Mouse (Mus musculus): ENCODE results near the gene Hykk. TPM values are rescaled to one million over a fixed set of nuclear protein-coding genes. Genes with fewer than 3 reads are reported as not detected.

The Hykk gene
- polyA plus RNA-seq, 2 experiments: 0.76 to 1.8 TPM

DNA sequence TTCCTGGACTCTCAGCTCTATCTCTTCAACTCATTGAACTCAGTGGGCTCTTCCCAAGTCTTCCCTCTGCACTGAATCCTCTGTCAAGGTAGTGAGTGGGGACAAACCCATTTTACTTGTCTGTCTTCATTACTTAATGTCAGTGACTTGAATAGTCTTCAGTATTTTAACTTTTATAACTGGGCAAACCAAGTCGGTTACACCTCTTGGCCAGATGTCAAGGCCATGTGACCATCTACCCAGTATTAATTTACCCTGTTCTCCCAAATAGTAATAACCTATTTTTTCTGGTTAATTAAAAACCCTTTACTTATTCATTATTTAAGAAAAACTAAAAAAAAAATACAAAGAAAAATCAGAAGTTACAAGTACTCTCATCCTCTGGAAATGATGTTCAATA, 13.7 kb downstream of the Hykk start:
- no peaks in the 10 kb centered on the region for H3K9me3 ChIP-seq (ENCODE audit: control insufficient read depth, low read length)
- TF ChIP-seq CTCF (IDR thresholded peaks at IDR 0.05; ENCODE audit: low read depth) (no peak), EP300 (IDR thresholded peaks at IDR 0.05; ENCODE audit: low read depth) (no peak)
- no peak overlapping the region for H3K4me2 ChIP-seq (ENCODE audit: low read depth)
- no peak overlapping the region for H3K9ac ChIP-seq (replicated peaks)
- no peaks in the 10 kb centered on the region for H3K36me3 ChIP-seq (replicated peaks; ENCODE audit: control insufficient read depth, insufficient read depth, low read depth)
- no peak overlapping the region for H3K4me3 ChIP-seq (ENCODE audit: insufficient read depth in 1 of 2, low read depth in 2 of 2, low read length in 2 of 2)
- no peaks in the 10 kb centered on the region for H3K27me3 ChIP-seq (ENCODE audit: control insufficient read depth, insufficient read depth, low read length)
- WGBS (ENCODE audit: insufficient replicate concordance): 54% methylated on average over 1 of the region's 1 CpGs
- no peak overlapping the region for H3K27ac ChIP-seq
- DNase-seq (ENCODE audit: low read depth in 3 of 3, low spot score in 3 of 3): no peak
- no peak for ATAC-seq (ENCODE audit: insufficient read depth)
- no peaks in the 10 kb centered on the region for H3K4me1 ChIP-seq (replicated peaks; ENCODE audit: control insufficient read depth in 2 of 2, insufficient read depth in 2 of 2, low read length in 1 of 2)

DNA sequence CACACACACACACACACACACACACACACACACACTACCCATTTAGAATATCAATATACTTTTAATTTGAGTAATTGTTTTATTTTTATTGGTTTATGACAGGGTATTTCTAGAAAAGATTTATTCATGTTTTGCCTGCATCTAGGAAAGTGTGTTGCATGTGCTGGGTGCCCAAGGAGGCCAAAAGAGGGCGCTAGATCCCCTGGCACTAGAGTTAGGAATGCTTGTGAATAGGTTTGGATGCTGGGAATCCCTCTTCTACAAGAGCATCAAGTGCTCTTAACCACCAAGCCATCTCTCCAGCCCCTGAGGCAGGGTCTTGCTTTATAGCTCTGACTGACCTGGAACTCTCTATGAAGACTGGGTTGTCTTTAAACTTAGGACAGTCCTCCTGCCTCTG, 14.7 kb downstream of the Hykk start:
- Histone ChIP-seq H3K36me3 (replicated peaks; ENCODE audit: control insufficient read depth, insufficient read depth, low read depth) (no peaks in the 10 kb centered on the region), H3K27ac (no peak overlapping the region), H3K4me3 (ENCODE audit: insufficient read depth in 1 of 2, low read depth in 2 of 2, low read length in 2 of 2) (no peak overlapping the region), H3K9me3 (ENCODE audit: control insufficient read depth, low read length) (no peaks in the 10 kb centered on the region), H3K9ac (replicated peaks) (no peak overlapping the region), H3K4me2 (ENCODE audit: low read depth) (no peak overlapping the region), H3K4me1 (replicated peaks; ENCODE audit: control insufficient read depth in 2 of 2, insufficient read depth in 2 of 2, low read length in 1 of 2) (no peaks in the 10 kb centered on the region), H3K27me3 (ENCODE audit: control insufficient read depth, insufficient read depth, low read length) (no peaks in the 10 kb centered on the region)
- DNase-seq (ENCODE audit: low read depth in 3 of 3, low spot score in 3 of 3) (no peak), ATAC-seq (ENCODE audit: insufficient read depth) (no peak)
- TF ChIP-seq CTCF (IDR thresholded peaks at IDR 0.05; ENCODE audit: low read depth) (peak; percentile 51), EP300 (IDR thresholded peaks at IDR 0.05; ENCODE audit: low read depth) (no peak)
- 0% methylated on average over 1 of the region's 1 CpGs for WGBS (ENCODE audit: insufficient replicate concordance)

DNA sequence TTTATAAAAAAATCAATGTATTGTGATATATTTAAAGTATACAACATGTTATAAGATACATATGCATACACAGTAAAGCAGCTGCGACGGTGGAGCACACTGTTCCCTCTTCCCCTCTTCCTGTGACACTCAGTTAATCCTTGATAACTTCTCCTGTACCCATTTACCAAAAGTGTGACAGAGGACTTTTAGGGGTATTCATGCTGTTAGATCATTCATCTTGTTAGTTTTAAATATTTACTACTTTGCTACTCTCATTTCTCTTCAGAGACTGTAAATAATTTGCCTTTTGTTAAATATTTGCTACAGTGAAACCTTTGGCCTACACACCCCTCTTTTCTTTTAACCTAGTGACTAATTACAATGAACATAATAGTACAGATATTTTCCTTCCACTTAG, 15.3 kb downstream of the Hykk start:
- WGBS (ENCODE audit: insufficient replicate concordance): 56% methylated on average over 2 of the region's 2 CpGs
- Histone ChIP-seq H3K4me1 (replicated peaks; ENCODE audit: control insufficient read depth in 2 of 2, insufficient read depth in 2 of 2, low read length in 1 of 2) (no peaks in the 10 kb centered on the region), H3K4me2 (ENCODE audit: low read depth) (no peak overlapping the region), H3K27me3 (ENCODE audit: control insufficient read depth, insufficient read depth, low read length) (no peaks in the 10 kb centered on the region), H3K9me3 (ENCODE audit: control insufficient read depth, low read length) (no peaks in the 10 kb centered on the region), H3K9ac (replicated peaks) (no peak overlapping the region), H3K36me3 (replicated peaks; ENCODE audit: control insufficient read depth, insufficient read depth, low read depth) (no peaks in the 10 kb centered on the region), H3K27ac (no peak overlapping the region), H3K4me3 (ENCODE audit: insufficient read depth in 1 of 2, low read depth in 2 of 2, low read length in 2 of 2) (no peak overlapping the region)
- ATAC-seq (ENCODE audit: insufficient read depth) (no peak), DNase-seq (ENCODE audit: low read depth in 3 of 3, low spot score in 3 of 3) (no peak)
- TF ChIP-seq CTCF (IDR thresholded peaks at IDR 0.05; ENCODE audit: low read depth): no peak
- no peak for TF ChIP-seq EP300 (IDR thresholded peaks at IDR 0.05; ENCODE audit: low read depth)

DNA sequence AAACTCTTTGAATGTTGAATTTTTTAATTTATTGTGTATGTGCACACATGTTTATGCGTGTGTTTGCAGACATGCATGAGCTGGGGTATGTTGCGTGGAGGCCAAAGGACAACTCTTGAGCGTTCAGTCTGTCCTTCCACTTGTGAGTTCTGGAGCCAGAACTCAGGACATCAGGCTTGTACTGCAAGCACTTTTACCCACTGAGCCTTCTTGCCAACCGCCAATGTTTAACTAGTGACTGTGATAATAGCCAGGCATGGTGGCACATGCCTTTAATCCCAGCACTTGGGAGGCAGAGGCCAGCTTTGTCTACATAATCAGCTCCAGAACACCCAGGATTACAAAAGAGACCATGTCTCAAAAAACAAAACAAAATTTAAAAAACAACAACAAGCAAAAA, 25.0 kb downstream of the Hykk start:
- ATAC-seq (ENCODE audit: insufficient read depth) (no peak), DNase-seq (ENCODE audit: low read depth in 3 of 3, low spot score in 3 of 3) (no peak)
- H3K4me1 ChIP-seq (replicated peaks; ENCODE audit: control insufficient read depth in 2 of 2, insufficient read depth in 2 of 2, low read length in 1 of 2): no peaks in the 10 kb centered on the region
- TF ChIP-seq EP300 (IDR thresholded peaks at IDR 0.05; ENCODE audit: low read depth) (no peak), CTCF (IDR thresholded peaks at IDR 0.05; ENCODE audit: low read depth) (no peak)
- H3K4me2 ChIP-seq (ENCODE audit: low read depth): no peak overlapping the region
- no peaks in the 10 kb centered on the region for H3K9me3 ChIP-seq (ENCODE audit: control insufficient read depth, low read length)
- H3K9ac ChIP-seq (replicated peaks): no peak overlapping the region
- H3K36me3 ChIP-seq (replicated peaks; ENCODE audit: control insufficient read depth, insufficient read depth, low read depth): no peaks in the 10 kb centered on the region
- no peak overlapping the region for H3K4me3 ChIP-seq (ENCODE audit: insufficient read depth in 1 of 2, low read depth in 2 of 2, low read length in 2 of 2)
- no peaks in the 10 kb centered on the region for H3K27me3 ChIP-seq (ENCODE audit: control insufficient read depth, insufficient read depth, low read length)
- 69% methylated on average over 4 of the region's 4 CpGs for WGBS (ENCODE audit: insufficient replicate concordance)
- H3K27ac ChIP-seq: no peak overlapping the region

DNA sequence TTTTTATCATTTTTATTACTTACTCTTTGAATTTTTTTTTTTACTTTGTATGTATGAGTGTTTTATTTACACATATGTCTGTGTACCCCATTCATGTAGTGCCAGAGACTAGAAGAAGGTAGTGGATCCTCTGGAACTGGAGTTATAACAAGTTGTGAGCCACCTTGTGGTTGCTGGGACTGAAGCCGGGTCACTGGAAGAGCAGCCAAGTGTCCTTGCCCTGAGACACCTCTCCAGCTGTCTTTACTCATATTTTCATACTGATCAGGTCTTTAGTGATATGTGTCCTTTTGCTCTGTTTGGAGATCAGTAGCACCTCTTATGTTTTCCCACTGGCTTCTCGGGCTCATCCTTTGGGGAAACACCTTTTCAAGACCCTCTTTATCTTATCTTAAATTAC, 27.4 kb downstream of the Hykk start:
- H3K9ac ChIP-seq (replicated peaks): no peak overlapping the region
- no peaks in the 10 kb centered on the region for H3K36me3 ChIP-seq (replicated peaks; ENCODE audit: control insufficient read depth, insufficient read depth, low read depth)
- TF ChIP-seq CTCF (IDR thresholded peaks at IDR 0.05; ENCODE audit: low read depth): no peak
- TF ChIP-seq EP300 (IDR thresholded peaks at IDR 0.05; ENCODE audit: low read depth): no peak
- ATAC-seq (ENCODE audit: insufficient read depth) (no peak), DNase-seq (ENCODE audit: low read depth in 3 of 3, low spot score in 3 of 3) (no peak)
- H3K4me3 ChIP-seq (ENCODE audit: insufficient read depth in 1 of 2, low read depth in 2 of 2, low read length in 2 of 2): no peak overlapping the region
- no peaks in the 10 kb centered on the region for H3K4me1 ChIP-seq (replicated peaks; ENCODE audit: control insufficient read depth in 2 of 2, insufficient read depth in 2 of 2, low read length in 1 of 2)
- H3K4me2 ChIP-seq (ENCODE audit: low read depth): no peak overlapping the region
- no peaks in the 10 kb centered on the region for H3K27me3 ChIP-seq (ENCODE audit: control insufficient read depth, insufficient read depth, low read length)
- no peak overlapping the region for H3K27ac ChIP-seq
- H3K9me3 ChIP-seq (ENCODE audit: control insufficient read depth, low read length): no peaks in the 10 kb centered on the region
- WGBS (ENCODE audit: insufficient replicate concordance): 57% methylated on average over 2 of the region's 2 CpGs

Data from liver, embryonic 14.5 days (tissue).